Mouse (Mus musculus): Measurements from ENCODE around the gene Htr3a.

The Htr3a gene

DNA sequence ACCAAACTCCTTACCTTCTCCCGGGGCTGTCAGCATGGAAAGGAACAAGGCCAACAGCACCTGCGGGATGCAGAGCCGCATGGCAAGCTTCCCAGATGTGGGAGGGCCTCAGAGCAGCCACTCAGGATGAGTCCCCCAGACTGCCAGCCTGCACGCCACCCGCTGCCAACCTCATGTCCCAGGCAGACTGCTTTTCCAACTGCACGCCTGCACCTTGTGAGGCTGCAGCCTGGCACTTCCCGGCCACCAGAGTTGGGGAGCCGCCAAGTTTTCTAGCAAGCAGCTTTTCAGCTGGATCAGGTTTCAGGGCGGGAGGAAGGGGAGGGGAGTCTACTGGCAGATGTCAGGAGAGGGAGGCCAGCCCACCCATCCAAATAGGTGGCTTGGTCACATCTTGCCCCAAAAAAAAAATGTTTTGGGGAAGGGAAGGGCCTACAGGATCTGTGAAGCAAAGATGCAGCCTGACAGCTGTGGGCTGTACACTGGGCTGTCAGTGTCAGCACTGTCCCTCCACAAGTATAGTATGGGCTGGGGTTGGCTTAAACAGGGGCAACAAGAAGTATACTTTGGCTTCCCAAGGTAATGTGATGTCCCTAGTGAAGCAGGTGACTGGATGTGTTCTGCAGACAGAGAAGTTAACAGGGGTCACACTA lies at the start of gene Htr3a:
TSS of gene Htr3a (minus strand) at position 215 of the 653 bp plus-strand sequence.
- no peak for DNase-seq (ENCODE audit: low read depth)

DNA sequence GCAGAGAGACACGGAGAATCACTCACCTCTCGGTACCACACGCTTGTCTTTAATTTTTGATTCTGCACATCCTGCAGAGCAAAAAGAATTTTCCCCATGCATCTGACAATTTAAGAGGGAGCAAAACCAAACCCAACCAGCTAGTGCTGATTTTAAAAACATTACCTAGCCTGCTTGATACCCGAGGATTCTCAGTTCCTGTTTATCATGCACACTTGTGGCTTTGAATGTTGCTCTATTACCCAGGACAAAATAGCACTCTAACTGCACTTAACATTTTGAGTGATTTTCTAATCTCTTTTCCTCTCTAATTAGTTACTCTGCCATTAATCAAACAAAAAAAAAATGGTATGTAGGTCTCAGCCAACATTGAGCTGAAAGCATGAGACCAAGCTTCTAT lies 36.7 kb upstream of the Htr3a start:
- no peak for DNase-seq (ENCODE audit: low read depth)

DNA sequence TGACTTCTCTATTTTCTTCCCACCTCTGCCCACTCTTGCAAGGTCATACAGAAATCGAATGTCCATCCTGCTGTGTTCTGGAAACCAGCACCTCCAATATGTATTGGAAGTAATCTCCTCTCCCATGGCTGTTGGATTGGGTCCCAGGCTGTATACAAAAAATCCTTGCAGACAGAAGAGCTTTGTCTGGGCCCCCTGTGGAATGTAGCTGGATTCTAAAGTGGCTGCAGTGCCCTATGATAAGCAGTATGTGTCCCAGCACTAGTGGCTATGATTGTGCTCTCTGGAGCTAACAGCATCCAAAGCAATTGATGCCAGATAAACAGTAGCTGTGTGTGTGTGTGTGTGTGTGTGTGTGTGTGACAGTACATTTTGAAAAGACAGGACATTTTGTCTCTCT lies 31.4 kb upstream of the Htr3a start:
- DNase-seq (ENCODE audit: low read depth) = no peak

DNA sequence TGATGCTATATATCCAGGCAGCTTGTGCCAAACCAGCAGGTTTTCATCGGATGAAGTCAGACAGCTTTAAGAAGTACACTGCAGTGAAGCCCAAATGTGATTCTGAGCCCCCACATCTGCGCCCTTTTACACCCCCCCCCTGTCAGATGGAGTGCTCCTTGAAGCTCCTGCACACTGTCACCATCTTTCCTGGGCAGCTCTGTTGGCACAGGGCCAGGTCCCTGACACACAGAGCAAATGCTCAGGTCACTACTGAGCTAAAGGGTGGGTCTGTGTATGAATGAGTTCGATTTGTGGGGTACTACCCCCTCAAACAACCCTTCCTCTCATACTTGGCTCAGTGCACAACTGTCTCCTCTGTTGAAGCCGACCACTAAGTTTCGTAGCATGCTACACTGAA lies 18.5 kb upstream of the Htr3a start:
- no peak for DNase-seq (ENCODE audit: low read depth)

DNA sequence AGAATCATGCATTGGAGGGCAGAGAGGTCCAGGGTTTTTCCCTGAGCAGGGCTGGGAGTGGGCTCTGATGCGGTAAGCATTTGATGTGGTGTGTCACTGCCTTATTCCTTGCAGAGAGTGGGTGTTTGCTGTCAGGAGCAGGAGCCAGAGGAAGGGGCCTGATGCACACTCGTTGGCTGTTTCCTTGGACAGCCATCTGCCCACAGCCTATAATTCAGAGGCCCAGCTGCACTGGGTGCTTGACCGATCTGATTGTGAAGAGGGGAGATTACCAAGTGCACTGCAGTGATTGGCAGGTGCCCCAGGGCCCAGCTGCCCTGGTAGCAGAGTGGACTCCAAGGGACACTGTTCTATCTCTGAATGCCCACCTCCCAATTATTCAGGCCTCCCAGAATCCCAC lies 17.9 kb upstream of the Htr3a start:
- DNase-seq (ENCODE audit: low read depth) = no peak

DNA sequence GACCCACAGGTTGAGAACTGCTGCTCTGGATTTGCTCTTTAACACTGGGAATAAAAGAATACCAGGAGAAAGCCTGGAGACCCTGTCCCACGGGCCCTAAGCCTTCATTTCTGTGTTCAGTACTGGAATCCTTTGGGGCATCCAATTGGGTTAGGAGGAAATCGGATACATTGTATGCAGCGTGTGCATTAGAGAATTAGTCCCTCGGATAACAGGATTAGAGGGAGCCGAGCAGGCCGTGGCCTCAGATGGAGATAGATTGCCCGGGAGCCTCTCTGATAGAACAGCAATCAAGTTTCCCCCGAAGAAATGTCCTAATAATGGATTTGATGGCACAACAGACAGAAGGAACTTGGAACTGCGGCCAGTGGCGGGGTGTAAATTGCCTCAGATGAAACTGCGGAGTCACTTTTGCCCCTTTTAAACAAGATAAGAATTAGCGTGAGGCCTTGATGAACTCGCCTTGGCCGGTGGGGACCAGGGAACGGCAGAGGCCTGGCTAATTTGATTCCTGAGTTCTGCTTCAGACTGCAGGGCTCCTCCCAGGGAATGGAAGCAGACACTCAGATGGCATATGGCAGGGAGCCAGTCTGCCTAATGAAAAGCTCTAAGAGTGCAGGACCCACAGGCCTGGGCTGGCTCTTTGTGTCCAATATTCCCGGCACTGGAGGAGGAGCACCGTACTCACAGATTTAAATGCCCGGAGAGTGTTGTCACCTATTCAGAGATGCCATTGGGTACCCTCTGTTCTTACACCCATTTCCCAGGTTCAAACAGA lies 5.3 kb upstream of the Htr3a start:
- no peak for DNase-seq (ENCODE audit: low read depth)

DNA sequence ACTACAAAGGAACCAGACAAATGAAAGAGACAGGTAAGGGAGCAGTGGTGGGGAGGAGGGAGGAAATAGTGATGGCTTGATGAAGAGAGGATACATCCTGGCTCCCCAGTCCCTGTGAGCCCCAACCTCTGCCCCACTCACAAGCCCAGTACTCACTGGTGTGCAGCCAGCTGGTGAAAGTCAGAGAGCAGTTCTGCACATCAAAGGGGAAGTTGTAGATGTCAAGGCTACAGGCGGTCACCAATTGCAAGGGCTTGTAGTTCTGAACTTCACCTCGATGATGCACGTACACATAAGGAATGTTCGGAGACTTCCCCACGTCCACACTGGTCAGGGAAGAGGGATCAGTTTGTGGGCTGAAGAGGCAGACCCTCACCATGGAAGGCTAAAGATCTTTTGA lies 6.5 kb downstream of the Htr3a start:
- DNase-seq (ENCODE audit: low read depth) = no peak

DNA sequence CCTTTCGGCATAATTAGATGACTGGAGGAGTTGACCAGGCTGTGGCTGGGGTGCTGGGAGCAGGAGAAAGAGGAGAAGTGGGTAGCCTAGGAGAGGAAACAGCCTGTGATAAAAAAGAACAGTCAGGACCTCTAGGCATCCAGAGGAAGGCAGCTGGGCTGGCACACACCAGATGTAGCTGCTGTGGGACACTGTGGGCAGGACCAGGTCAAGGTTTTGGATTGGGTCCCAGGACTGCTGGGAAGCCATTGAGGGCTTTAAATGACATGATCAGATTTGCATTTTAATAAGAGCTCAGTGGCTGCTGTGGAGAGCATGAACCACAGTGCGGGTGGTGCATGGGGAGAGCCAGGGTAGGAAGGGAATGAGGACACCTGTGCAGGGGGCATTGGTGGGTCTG lies 7.1 kb downstream of the Htr3a start:
- DNase-seq (ENCODE audit: low read depth) = no peak

DNA sequence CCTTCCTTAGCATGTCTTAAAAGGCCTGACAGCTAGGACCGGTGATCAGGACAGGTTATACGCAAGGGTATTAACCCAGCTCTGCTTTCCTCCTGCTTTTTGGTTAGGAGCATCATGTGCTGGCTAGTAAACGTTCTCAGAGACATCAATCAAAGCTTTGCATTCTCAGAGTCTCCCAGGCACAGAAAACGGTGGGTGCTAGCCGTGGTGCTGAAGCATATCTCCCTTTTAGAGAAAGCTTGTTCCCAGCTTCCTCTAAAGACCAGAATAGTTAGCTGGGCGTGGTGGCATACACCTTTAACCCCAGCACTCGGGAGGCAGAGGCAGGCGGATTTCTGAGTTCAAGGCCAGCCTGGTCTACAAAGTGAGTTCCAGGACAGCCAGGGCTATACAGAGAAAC lies 12.3 kb downstream of the Htr3a start:
- no peak for DNase-seq (ENCODE audit: low read depth)

DNA sequence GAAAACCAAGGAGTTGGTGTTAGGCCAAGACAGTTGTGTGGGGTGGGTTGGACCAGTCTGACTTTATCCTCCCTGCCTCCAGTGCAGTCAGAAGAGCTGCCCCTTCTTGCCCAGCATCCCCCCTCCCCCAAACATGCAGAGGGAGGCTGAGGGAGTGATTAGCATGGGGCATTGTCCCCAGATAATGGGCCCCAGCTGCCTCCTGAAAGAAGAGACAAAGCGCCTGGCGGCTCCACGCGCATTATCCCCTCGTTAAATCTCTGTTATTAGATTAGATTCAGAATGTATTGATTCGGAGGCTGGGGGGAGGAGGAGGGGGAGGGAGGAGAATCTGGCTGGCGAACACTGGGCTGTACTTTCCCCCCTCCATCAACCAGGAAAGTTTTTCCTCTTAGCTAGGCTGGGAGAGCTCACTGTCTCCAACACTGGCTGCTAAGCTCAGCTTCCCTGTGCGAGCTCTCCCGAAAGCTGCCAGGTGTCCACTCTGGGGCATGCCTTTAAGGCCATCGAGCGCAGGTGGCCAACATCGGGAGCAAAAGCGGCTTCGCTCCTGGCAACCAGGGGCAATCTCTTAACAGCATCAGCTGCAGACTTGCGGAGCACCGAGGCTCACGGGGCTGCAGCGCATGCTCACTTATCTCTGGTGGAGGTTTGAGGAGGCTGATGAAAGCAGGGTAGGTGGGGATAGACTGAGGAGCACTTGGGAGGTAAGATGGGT lies 14.9 kb downstream of the Htr3a start:
- no peak for DNase-seq (ENCODE audit: low read depth)

DNA sequence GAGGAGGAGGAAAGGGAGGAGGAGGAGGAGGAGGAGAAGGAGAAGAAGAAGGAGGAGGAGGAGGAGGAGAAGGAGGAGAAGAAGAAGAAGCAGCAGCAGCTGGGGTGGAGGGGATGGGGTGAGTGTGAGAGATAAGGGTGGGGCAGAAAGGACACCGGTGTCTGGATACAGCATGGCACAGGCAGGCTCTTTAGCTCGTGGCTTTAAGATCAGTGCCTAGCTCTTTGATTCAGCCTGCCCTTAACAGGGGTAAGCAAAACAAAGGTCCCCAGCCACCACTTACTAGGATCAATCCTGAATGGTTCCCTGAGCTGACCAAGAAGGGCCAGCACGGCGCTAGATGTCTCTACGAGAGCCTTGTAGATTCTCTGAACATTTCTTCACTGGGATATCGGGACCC lies 16.1 kb downstream of the Htr3a start:
- DNase-seq (ENCODE audit: low read depth) = no peak

DNA sequence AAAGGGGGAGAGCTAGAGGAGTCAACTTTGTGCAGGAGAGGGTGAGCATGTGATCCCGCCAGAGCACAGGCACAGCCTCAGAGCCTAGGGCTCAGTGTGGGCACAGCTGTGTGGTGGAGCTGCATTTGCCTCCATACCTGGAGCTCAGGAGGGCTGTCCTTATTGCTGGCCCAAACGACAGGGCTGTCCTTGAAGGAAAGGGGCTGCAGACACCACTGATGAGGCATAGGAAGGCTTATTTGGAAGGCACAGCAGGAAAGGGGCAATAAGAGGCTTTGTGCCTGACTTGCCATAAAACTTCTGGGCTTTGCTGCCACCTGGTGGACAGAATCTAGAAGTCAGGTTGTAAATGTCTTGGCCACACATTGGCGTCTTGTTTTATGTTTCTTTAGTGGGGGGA lies 16.9 kb downstream of the Htr3a start:
- DNase-seq (ENCODE audit: low read depth) = peak; percentile 68

DNA sequence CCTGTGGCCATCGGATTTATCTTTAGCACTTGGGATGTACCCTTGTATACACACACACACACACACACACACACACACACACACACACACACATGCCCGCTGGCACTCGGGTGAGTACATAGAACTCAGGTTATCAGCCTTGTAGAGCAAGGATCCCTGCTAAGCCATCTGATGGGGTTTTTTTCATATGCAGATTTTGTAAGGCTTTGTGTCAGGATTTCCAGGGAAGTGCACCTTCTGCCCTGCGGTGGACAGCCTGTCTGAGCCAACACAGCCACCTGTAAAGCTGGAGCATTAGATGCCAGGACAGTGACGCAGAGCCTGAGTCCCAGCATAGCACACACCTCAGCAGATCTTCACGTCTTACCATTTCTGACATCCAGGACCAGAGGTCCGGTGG lies 21.8 kb downstream of the Htr3a start:
- DNase-seq (ENCODE audit: low read depth) = no peak

DNA sequence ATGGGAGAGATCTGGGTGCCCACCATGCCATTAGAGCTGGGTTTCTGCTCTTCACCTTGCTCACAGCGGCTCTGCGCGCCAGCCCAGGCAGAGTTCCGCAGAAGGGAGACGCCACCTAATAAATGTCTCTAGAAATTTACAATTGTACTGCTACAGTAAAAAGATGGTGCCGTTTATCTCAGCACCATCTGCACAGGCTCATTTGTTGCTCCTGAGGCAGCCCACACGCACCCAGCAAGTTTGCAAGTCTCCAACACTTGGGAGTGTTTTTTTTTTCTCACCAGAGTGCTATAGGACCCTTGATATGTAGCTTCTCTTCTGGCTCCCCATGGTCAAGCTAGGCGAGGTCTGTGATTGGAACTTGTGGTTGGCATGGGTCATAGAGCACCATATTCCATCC lies 38.0 kb downstream of the Htr3a start:
- DNase-seq (ENCODE audit: low read depth) = no peak

DNA sequence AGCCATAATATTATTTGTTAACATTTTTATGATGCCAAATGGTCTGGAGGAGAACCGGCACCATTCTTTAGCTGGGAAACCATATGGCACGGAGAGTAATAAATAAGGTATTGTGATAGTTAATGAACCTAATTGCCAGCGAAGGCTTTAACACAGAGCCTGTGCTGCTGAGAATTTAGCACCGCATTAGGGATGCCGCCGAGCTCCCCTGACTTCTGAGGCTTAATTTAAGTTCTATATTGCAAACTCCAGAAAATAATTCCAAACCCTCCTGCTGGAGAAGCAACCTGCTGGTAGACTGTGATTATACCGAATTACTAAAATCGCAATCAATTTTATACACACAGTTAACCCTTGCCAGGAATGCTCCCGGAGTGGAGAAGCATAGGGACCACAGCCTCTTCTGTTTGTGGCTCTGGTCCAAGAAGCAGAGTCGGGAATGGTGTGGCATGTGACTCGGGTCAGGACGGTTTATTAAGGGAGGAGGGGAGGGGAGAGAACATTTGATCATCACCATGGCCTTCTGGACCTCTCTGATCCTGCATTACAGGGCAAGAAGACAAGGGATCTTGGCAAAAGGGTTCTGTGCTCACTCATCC lies 44.3 kb downstream of the Htr3a start:
- DNase-seq (ENCODE audit: low read depth) = no peak

DNA sequence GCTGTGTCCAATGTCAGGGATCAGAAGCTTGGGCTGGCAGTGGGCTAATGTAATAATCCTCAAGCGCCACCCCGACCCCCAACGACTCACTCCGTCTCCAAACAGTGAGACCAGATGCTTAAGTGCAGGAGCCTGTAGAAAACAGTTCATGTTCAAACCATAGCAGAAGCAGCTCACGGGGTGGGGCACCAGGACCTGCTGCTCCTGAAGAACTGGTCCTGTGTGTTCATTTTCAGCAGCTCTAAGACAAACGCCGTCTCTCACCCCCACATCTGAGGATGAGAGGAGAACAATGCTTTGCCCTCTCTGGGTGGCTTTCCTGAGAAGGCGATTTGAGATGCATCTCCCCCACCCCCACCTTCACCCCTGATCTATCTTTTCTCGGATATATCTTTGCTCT lies 45.7 kb downstream of the Htr3a start:
- no peak for DNase-seq (ENCODE audit: low read depth)

DNA sequence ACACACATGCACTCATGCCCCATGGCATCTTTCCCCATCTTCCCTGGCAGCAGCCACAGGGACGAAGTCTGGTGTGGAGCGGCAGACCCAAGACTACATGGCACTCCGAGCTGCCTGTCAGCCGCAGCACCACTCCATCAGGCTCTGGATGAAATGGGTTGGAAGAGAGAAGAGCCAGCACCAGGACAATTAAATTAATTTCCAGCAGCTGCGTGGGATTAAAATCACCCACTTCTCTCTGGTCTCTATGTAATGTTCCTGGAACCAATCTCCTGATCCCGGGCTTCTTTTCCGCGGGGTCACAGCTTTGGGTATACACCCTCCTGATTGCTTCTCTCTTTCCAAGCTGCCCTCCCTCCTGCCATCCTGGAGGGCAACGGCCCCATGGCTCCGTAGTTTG lies 49.4 kb downstream of the Htr3a start:
- DNase-seq (ENCODE audit: low read depth) = no peak

DNA sequence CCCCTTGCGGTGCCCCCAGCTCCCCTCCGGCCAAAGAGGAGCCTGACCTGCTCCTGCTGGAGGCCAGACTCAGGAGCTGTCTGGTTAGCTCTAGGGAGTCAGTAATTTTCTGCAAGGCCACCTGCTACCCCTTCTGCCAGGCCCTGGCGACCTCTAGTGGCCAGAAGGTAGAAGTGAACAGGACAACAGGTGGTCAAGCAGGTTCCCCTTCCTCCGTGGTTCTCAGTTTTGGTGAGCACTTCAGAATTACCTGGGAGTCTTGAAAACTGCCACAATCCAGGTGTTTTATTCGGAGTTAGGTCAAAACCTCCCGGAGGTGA lies 50.4 kb downstream of the Htr3a start:
- DNase-seq (ENCODE audit: low read depth) = peak; percentile 58

DNA sequence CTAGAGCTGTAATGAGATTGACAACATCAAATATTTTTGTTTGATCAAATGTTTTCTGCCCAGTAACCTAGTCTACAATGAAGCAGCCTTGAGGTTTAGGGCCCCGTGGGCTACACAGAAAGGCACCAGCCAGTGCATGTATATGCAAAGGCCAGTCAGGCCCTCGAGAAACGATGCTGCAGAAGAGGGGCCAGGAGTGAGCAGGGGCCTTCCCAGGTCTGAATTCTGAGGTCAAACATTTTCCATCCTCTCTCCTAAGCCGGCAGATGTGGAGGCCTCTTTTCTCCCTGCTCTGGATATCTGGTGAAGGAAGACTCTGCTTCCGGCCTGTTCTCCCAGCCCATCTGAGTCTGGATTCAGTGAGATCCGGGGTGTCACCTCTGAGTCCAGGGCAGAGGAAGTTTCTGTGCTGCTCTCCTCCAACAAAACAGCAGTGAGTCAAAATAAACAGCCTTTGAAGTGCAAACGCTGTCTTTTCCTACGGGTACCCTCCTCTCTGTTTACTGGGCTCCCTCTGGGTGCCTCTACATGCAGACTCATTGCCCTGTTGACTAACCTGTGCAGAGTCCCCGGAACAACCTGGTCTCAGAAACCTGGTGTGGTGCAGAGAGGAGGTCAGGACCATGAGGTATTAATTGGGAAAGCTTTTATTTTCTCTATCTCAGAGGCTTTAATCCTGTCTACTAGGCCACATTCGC lies 50.9 kb downstream of the Htr3a start:
- DNase-seq (ENCODE audit: low read depth) = no peak

DNA sequence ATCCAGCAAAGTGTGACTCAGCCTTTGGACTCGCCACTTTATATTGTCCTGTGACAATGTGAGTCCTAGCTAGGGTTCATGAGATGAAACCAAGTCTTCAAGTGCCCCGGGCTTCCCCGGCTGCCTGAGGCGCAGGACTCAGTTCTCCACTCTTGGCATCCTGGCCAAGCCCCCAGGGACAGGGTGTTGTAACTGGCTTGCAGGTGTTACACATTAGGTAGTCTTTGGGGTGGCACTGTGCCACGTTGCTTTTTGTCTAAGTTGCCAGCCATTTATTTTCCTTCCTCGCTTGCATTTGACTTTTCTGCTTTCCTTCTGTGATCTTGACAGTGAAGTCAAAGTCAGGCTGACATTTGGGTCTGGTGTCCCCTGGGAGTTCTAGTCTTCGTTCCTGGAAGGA lies 53.0 kb downstream of the Htr3a start:
- no peak for DNase-seq (ENCODE audit: low read depth)

DNA sequence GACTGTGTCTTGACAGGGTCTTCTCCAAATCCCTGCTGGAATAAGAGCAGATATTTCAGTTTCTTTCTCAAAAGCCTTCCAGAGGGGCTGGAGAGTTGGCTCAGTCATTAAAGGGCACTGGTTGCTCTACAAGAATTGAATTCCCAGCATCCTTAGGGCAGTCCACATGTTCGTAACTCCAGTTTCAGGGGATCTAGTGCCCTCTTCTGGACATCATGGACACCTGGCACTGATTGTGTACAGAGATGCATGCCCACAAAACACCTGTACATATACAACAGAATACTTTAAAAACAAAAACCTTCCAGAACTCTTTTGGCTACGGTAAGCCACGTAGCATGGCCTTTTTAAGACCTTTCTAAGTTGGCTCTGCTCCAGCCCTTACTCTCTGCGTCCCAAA lies 54.7 kb downstream of the Htr3a start:
- no peak for DNase-seq (ENCODE audit: low read depth)

DNA sequence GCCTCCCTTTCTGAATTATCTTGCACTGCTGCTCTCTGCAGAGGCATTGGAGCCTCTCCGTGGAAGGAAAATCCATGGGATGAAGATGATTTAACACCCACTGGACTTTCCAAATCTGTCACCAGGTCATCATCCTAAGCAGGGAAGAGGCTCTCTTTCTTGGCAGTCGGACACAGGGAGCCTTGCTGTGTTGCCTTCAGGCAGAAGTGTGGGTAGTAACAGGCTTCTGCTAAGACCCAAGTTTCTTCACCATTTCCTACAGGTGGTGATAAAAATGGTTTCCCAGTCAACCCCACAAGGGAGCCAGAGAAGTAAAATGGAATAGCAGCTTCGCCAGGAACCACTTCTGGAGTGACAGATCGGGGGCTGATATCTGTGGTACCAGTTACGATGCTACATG lies 61.4 kb downstream of the Htr3a start:
- no peak for DNase-seq (ENCODE audit: low read depth)
